Mouse (Mus musculus) CH12.LX (cell line): ENCODE measurements around the gene Agrp. TPM values are rescaled to one million over a fixed set of nuclear protein-coding genes. Genes with fewer than 3 reads are reported as not detected.

Source experiments
- DNase-seq: peaks from one replicate; pipeline ENCODE4 v3.0.0-alpha.2; 2013; ENCODE audit errors: extremely low read depth
- H3K27ac ChIP-seq: 2 replicates; pipeline ENCODE4 v1.5.1; 2012; ENCODE audit warnings: low read depth, mild to moderate bottlenecking, control low read depth, moderate library complexity; ENCODE audit not compliant: insufficient read depth
- H3K27me3 ChIP-seq: replicated peaks from 2 replicates; pipeline ENCODE3; 2012; ENCODE audit warnings: inconsistent platforms
- H3K36me3 ChIP-seq, 2 experiments: replicated peaks in 1 of 2; 2 replicates each; pipeline versions ENCODE3 to v1.6.1; 2012; ENCODE audit warnings: inconsistent platforms in 1 of 2, low read length in 1 of 2, mild to moderate bottlenecking in 1 of 2, mixed read lengths in 1 of 2, moderate library complexity in 1 of 2; ENCODE audit not compliant: control insufficient read depth in 1 of 2, insufficient read depth in 1 of 2
- H3K4me1 ChIP-seq, 2 experiments: 2 replicates each; pipeline ENCODE4 v1.6.1; 2012; ENCODE audit warnings: inconsistent platforms in 1 of 2, moderate library complexity in 1 of 2; ENCODE audit not compliant: insufficient read depth in 2 of 2, control insufficient read depth in 1 of 2
- H3K4me2 ChIP-seq: 2 replicates; pipeline ENCODE4 v1.6.1; 2012; ENCODE audit warnings: low read depth, mild to moderate bottlenecking, control low read depth; ENCODE audit not compliant: poor library complexity, insufficient read depth, severe bottlenecking
- H3K4me3 ChIP-seq, 3 experiments: fragments of 150-350 bp in 1 of 3; sonication (generic) in 1 of 3; replicated peaks in 1 of 3; 2 replicates each; pipeline versions ENCODE3 to v1.5.1; 2011 to 2012; ENCODE audit warnings: low read depth in 2 of 3, low read length in 2 of 3, mild to moderate bottlenecking in 2 of 3, moderate library complexity in 2 of 3, control low read depth in 1 of 3, improper control_type of control experiment in 1 of 3, inconsistent platforms in 1 of 3, mixed read lengths in 1 of 3; ENCODE audit not compliant: poor library complexity in 1 of 3
- H3K79me2 ChIP-seq: replicated peaks from 2 replicates; pipeline ENCODE4 v1.6.1; 2012; ENCODE audit warnings: mild to moderate bottlenecking, moderate library complexity; ENCODE audit not compliant: control insufficient read depth, poor library complexity, insufficient read depth, severe bottlenecking; ENCODE audit errors: extremely low read depth
- H3K9ac ChIP-seq: 2 replicates; pipeline ENCODE4 v1.6.1; 2012; ENCODE audit warnings: low read depth, mild to moderate bottlenecking, control low read depth, moderate library complexity; ENCODE audit not compliant: insufficient read depth
- H3K9me3 ChIP-seq: replicated peaks from 2 replicates; pipeline ENCODE3; 2012; ENCODE audit warnings: low read length, inconsistent platforms, mixed read lengths
- BHLHE40 ChIP-seq: IDR thresholded peaks from 2 replicates; pipeline ENCODE4 v1.6.1; 2011; ENCODE audit warnings: mild to moderate bottlenecking, low read depth, low read length, improper control_type of control experiment
- CHD1 ChIP-seq: IDR thresholded peaks from 2 replicates; pipeline ENCODE4 v1.6.1; 2012; ENCODE audit warnings: low read depth, low read length, improper control_type of control experiment, inconsistent platforms
- CTCF ChIP-seq, 2 experiments: IDR thresholded peaks in 1 of 2; conservative IDR thresholded peaks in 1 of 2; 2 replicates each; pipeline ENCODE4 v1.5.1; 2011 to 2012; ENCODE audit warnings: low read depth in 2 of 2, low read length in 2 of 2, improper control_type of control experiment in 1 of 2, inconsistent platforms in 1 of 2, mild to moderate bottlenecking in 1 of 2, moderate library complexity in 1 of 2
- E2F4 ChIP-seq: IDR thresholded peaks from 2 replicates; pipeline ENCODE4 v1.6.1; 2011; ENCODE audit warnings: low read depth, low read length, improper control_type of control experiment; ENCODE audit not compliant: insufficient replicate concordance
- GABPA ChIP-seq: IDR thresholded peaks from 2 replicates; pipeline ENCODE4 v1.6.1; 2012; ENCODE audit warnings: low read depth, low read length, improper control_type of control experiment, inconsistent platforms; ENCODE audit not compliant: insufficient replicate concordance
- JUND ChIP-seq: conservative IDR thresholded peaks from 2 replicates; pipeline ENCODE4 v1.6.1; 2011; ENCODE audit warnings: low read depth, low read length, improper control_type of control experiment
- MAX ChIP-seq: IDR thresholded peaks from 2 replicates; pipeline ENCODE4 v1.6.1; 2011; ENCODE audit warnings: low read length, improper control_type of control experiment
- MEF2A ChIP-seq: IDR thresholded peaks from 2 replicates; pipeline ENCODE4 v1.6.1; 2014; ENCODE audit warnings: low read depth, mild to moderate bottlenecking, inconsistent platforms, low read length, improper control_type of control experiment, borderline replicate concordance
- MXI1 ChIP-seq: IDR thresholded peaks from 2 replicates; pipeline ENCODE4 v1.6.1; 2011; ENCODE audit warnings: mild to moderate bottlenecking, low read depth, low read length, improper control_type of control experiment
- MYC ChIP-seq: IDR thresholded peaks from 2 replicates; pipeline ENCODE4 v1.6.1; 2011; ENCODE audit warnings: low read depth, mild to moderate bottlenecking, improper control_type of control experiment, low read length
- NRF1 ChIP-seq: IDR thresholded peaks from 2 replicates; pipeline ENCODE4 v1.6.1; 2014; ENCODE audit warnings: low read depth, mild to moderate bottlenecking, inconsistent platforms, low read length, improper control_type of control experiment, moderate library complexity
- POLR2A ChIP-seq: IDR thresholded peaks from 2 replicates; pipeline ENCODE4 v1.6.1; 2011; ENCODE audit warnings: low read depth, mild to moderate bottlenecking, improper control_type of control experiment, low read length
- RAD21 ChIP-seq: IDR thresholded peaks from 2 replicates; pipeline ENCODE4 v1.6.1; 2011; ENCODE audit warnings: low read depth, mild to moderate bottlenecking, low read length, improper control_type of control experiment, moderate library complexity
- SMC3 ChIP-seq: IDR thresholded peaks from 2 replicates; pipeline ENCODE4 v1.6.1; 2011; ENCODE audit warnings: low read depth, low read length, improper control_type of control experiment
- TCF12 ChIP-seq: IDR thresholded peaks from 2 replicates; pipeline ENCODE4 v1.6.1; 2014; ENCODE audit warnings: low read depth, mild to moderate bottlenecking, inconsistent platforms, low read length, improper control_type of control experiment
- dilution Hi-C: fragments of 300-500 bp; cut with MboI; formaldehyde crosslinking; loops from 2 replicates; pipeline ENCODE4 v1.14.3; 2020; ENCODE audit warnings: low sequenced_read_pairs; ENCODE audit not compliant: extremely low pct_unique_long_range_greater_than_20kb, extremely low pct_ligation_motif_present
- in situ Hi-C: fragments of 300-500 bp; cut with MboI; formaldehyde crosslinking; loops from 3 replicates; pipeline ENCODE4 v1.14.3; 2019; ENCODE audit warnings: low sequenced_read_pairs, low pct_ligation_motif_present, low pct_unique_long_range_greater_than_20kb, mixed read lengths
- polyA plus RNA-seq: library from polyadenylated mRNA; unstranded; fragments of >175 nt; gene quantifications from 2 replicates; pipeline ENCODE4 v1.2.1, GENCODE M21; 2012; ENCODE audit warnings: low read depth; ENCODE audit not compliant: insufficient read length
- total RNA-seq, 2 experiments: library from RNA; depleted of rRNA; stranded (reverse); fragments of 300-350 nt in 1 of 2; fragments of >200 nt in 1 of 2; gene quantifications; 2 replicates each; pipeline ENCODE4 v1.2.3; 2012 to 2014

Gene Agrp
- total and polyA plus RNA-seq, 3 experiments, result 0.30 TPM; not detected in 2

GRCm38 (mm10) chr8:105562863-105563262 lies 74.3 kb downstream of the Agrp start:
- Histone ChIP-seq H3K4me2 (no peak overlapping the region), H3K36me3 (peaks cover 11 to 40% of the 10 kb centered on the region in 2 experiments), H3K27ac (no peak overlapping the region), H3K79me2 (no peaks in the 10 kb centered on the region), H3K9ac (no peak overlapping the region), H3K27me3 (no peaks in the 10 kb centered on the region), H3K4me3 (no peak overlapping the region), H3K4me1 (peaks cover 4 to 31% of the 10 kb centered on the region in 2 experiments; a peak in 3 of 4 replicates), H3K9me3 (no peaks in the 10 kb centered on the region)
- dilution Hi-C loops, result no loop called here
- no peak for DNase-seq
- in situ Hi-C loops, result loop anchor here (5.0 kb wide), 1 partner anchor 36 kb away; no protein-coding TSS in a partner anchor
- TF ChIP-seq NRF1 (no peak), MXI1 (no peak), GABPA (no peak), BHLHE40 (no peak), SMC3 (no peak), TCF12 (no peak), RAD21 (no peak)

DNA sequence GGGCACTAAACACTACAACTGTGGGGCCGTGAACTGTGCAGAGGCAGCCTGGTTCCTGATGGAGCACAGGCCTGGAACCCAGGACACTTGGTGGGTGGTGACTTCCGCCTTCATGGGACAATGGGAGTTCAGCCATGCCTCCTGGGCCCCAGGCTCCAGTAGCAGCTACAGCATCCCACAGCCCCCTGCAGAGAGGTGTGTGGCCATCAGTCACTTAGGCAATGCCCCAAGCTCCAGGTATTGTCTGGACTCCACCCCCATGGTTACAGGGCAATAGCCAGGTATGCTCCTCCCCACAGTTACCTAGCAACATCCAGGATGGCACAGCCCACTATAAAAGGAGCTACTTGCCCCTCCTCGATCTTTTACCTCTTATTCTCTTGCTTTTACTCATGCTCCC lies 82.0 kb downstream of the Agrp start:
- Histone ChIP-seq H3K9ac (no peak overlapping the region), H3K36me3 (peaks cover 11 to 50% of the 10 kb centered on the region in 2 experiments), H3K27me3 (no peaks in the 10 kb centered on the region)
- TF ChIP-seq CTCF (conservative IDR thresholded peaks at IDR 0.05 in 1 of 2, IDR thresholded peaks at IDR 0.05 in 1 of 2; ENCODE audit: low read depth in 2 of 2, low read length in 2 of 2) (no peak), BHLHE40 (no peak), MEF2A (no peak), POLR2A (no peak), CHD1 (no peak), MAX (no peak)
- TF ChIP-seq, all 38 proteins: peak for 0
- H3K79me2 ChIP-seq, result no peaks in the 10 kb centered on the region
- DNase-seq, result no peak
- H3K4me2 ChIP-seq, result no peak overlapping the region
- H3K9me3 ChIP-seq, result no peaks in the 10 kb centered on the region
- in situ Hi-C loops (no loop called here), dilution Hi-C loops (no loop called here)
- no peaks in the 10 kb centered on the region; a peak in 1 of 4 replicates for H3K4me1 ChIP-seq
- no peak overlapping the region for H3K4me3 ChIP-seq
- H3K27ac ChIP-seq, result no peak overlapping the region

GRCm38 (mm10) chr8:105554087-105554486 lies 83.1 kb downstream of the Agrp start:
- dilution Hi-C loops, result no loop called here

More at GRCm38 (mm10) chr8:105554087-105554486, 83.1 kb downstream of the Agrp start:
- Histone ChIP-seq H3K4me3 (no peak overlapping the region), H3K27ac (no peak overlapping the region), H3K4me1 (no peaks in the 10 kb centered on the region; a peak in 1 of 4 replicates), H3K79me2 (no peaks in the 10 kb centered on the region), H3K9ac (no peak overlapping the region), H3K4me2 (no peak overlapping the region), H3K9me3 (no peaks in the 10 kb centered on the region)
- in situ Hi-C loops, result loop anchor here (5.0 kb wide), 1 partner anchor 67 kb away; no protein-coding TSS in a partner anchor
- DNase-seq, result peak; percentile 72
- peak; percentile 59; the same call in 1 of the 2 replicates for TF ChIP-seq MYC
- TF ChIP-seq CTCF (conservative IDR thresholded peaks at IDR 0.05 in 1 of 2, IDR thresholded peaks at IDR 0.05 in 1 of 2; ENCODE audit: low read depth in 2 of 2, low read length in 2 of 2), result peak; percentile 53 to 92; a peak in 3 of 4 replicates
- peak; percentile 75 for TF ChIP-seq SMC3
- no peak for TF ChIP-seq JUND
- TF ChIP-seq E2F4, result no peak
- TF ChIP-seq RAD21, result peak; percentile 90
- TF ChIP-seq, all 38 proteins: peak for 4
- H3K27me3 ChIP-seq, result no peaks in the 10 kb centered on the region
- H3K36me3 ChIP-seq, result peaks cover 4 to 49% of the 10 kb centered on the region in 2 experiments
